Mouse (Mus musculus): ENCODE results near the gene Sp9. TPM values are rescaled to one million over a fixed set of nuclear protein-coding genes. Genes with fewer than 3 reads are reported as not detected.

Gene Sp9
- polyA plus RNA-seq, 1 experiment from 2014 or later = not detected

DNA sequence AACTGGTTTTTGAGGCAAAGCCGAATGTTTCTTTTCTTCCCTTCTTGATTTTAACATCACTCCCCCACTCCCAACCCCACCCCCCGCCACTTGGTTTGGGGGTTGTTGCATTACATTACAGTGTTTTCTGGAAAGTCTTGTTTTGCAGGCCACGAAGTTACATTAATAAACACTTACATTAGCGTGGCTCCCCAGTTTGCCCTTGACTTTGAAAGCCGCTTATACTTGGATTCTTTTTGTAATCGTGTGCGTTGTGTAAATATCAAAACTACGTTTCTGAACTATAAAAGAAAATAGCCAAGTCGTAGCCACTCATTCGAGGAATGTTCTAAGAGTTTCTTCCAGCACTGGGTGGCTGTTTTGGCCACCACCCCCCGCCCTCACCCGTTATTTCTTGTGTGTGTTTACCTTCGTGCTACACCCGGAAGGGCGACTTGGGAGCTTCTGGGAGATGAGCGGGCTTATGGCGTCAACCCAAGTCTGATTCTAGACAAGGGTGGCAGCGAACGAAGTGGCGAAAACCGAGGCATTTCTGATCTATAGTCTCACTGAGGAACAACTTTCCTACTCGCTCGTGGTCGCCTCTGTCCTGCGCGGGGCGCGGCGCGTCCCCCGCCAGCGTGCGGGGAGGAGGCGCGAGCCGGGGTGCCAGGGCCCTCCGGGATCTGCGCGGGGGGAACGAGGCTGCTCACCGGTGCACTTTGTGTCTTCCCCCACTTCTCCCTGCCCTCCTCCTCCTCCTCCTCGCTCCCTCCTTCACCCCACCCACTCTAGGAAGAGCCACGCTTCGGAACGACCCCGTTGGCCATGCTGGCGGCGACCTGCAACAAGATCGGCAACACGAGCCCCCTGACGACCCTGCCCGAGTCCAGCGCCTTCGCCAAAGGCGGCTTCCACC is 875 bp downstream of the Sp9 start:
- no peak overlapping the region for H3K9ac ChIP-seq (ENCODE audit: low read depth, low read length)

DNA sequence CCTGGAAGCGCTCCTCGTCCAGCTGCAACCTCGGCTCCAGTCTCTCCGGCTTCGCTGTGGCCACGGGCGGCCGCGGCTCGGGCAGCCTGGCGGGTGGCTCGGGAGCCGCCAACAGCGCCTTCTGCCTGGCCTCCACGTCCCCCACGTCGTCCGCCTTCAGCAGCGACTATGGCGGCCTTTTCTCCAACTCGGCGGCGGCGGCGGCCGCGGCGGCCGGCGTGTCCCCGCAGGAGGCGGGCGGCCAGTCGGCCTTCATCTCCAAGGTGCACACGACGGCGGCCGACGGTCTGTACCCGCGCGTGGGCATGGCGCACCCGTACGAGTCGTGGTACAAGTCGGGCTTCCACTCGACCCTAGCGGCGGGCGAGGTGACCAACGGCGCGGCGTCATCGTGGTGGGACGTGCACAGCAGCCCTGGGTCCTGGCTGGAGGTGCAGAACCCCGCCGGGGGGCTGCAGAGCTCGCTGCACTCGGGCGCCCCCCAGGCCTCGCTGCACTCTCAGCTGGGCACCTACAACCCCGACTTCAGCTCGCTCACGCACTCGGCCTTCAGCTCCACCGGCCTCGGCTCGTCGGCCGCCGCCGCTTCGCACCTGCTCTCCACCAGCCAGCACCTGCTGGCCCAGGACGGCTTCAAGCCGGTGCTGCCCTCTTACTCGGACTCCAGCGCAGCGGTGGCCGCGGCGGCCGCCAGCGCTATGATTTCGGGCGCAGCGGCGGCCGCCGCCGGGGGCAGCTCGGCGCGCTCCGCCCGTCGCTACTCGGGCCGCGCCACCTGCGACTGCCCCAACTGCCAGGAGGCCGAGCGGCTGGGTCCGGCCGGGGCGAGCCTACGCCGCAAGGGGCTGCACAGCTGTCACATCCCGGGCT is 1.8 kb downstream of the Sp9 start:
- ATAC-seq (ENCODE audit: low read depth) = peak; percentile 17; the same call in 1 of the 2 replicates

More for the DNA sequence above, 875 bp downstream of the Sp9 start:
- Histone ChIP-seq H3K9me3 (replicated peaks; ENCODE audit: control insufficient read depth, low read length) (no peaks in the 10 kb centered on the region), H3K27ac (ENCODE audit: low read length) (no peak overlapping the region), H3K4me1 (ENCODE audit: control insufficient read depth, low read depth, low read length) (peaks cover 31% of the 10 kb centered on the region), H3K4me2 (ENCODE audit: low read depth, low read length) (peak overlapping the region; percentile 64), H3K36me3 (ENCODE audit: control insufficient read depth, insufficient read depth) (no peaks in the 10 kb centered on the region), H3K27me3 (ENCODE audit: control insufficient read depth, insufficient read depth, low read depth, low read length) (peaks cover 93% of the 10 kb centered on the region), H3K4me3 (ENCODE audit: low read depth, low read length) (peak overlapping the region; percentile 48)
- ATAC-seq (ENCODE audit: low read depth) = no peak
- 1% methylated on average over 53 of the region's 55 CpGs for WGBS (ENCODE audit: insufficient replicate concordance)

DNA sequence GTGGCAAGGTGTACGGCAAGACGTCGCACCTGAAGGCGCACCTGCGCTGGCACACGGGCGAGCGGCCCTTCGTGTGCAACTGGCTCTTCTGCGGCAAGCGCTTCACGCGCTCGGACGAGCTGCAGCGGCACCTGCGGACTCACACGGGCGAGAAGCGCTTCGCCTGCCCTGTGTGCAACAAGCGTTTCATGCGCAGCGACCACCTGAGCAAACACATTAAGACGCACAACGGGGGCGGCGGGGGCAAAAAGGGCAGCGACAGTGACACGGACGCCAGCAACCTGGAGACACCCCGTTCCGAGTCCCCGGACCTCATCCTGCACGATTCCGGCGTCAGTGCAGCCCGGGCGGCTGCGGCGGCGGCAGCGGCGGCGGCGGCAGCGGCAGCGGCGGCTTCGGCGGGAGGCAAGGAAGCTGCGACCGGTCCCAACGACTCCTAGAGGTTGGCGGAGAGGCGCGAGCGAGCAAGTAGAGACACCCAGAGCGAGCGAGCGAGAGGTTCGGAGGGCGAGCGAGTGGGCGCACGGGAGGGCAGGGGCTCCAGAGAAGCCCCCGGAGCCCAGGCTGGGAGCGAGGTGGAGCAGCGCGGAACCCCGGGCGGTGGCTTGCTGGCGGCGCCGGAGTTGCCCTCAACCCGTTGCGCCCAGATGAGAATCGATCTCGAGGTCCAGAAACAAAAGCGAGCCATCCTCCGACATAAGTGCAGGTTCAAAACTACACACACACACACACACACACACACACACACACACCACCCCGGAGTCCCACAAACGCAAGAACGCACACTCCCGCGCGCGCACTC is 2.6 kb downstream of the Sp9 start:
- Histone ChIP-seq H3K9me3 (replicated peaks; ENCODE audit: control insufficient read depth, low read length) (no peaks in the 10 kb centered on the region), H3K36me3 (ENCODE audit: control insufficient read depth, insufficient read depth) (no peaks in the 10 kb centered on the region), H3K4me3 (ENCODE audit: low read depth, low read length) (peak overlapping the region; percentile 48), H3K27me3 (ENCODE audit: control insufficient read depth, insufficient read depth, low read depth, low read length) (peaks cover 93% of the 10 kb centered on the region), H3K4me1 (ENCODE audit: control insufficient read depth, low read depth, low read length) (peaks cover 39% of the 10 kb centered on the region), H3K4me2 (ENCODE audit: low read depth, low read length) (peak overlapping the region; percentile 64), H3K27ac (ENCODE audit: low read length) (no peak overlapping the region), H3K9ac (ENCODE audit: low read depth, low read length) (no peak overlapping the region)
- no peak for ATAC-seq (ENCODE audit: low read depth)
- WGBS (ENCODE audit: insufficient replicate concordance) = under 1% methylated on average over 87 of the region's 88 CpGs

More for the DNA sequence above, 1.8 kb downstream of the Sp9 start:
- Histone ChIP-seq H3K4me2 (ENCODE audit: low read depth, low read length) (peak overlapping the region; percentile 64), H3K9ac (ENCODE audit: low read depth, low read length) (no peak overlapping the region), H3K4me1 (ENCODE audit: control insufficient read depth, low read depth, low read length) (peaks cover 32% of the 10 kb centered on the region), H3K4me3 (ENCODE audit: low read depth, low read length) (peak overlapping the region; percentile 48), H3K27me3 (ENCODE audit: control insufficient read depth, insufficient read depth, low read depth, low read length) (peaks cover 93% of the 10 kb centered on the region), H3K36me3 (ENCODE audit: control insufficient read depth, insufficient read depth) (no peaks in the 10 kb centered on the region), H3K27ac (ENCODE audit: low read length) (no peak overlapping the region), H3K9me3 (replicated peaks; ENCODE audit: control insufficient read depth, low read length) (no peaks in the 10 kb centered on the region)
- under 1% methylated on average over 108 of the region's 110 CpGs for WGBS (ENCODE audit: insufficient replicate concordance)

DNA sequence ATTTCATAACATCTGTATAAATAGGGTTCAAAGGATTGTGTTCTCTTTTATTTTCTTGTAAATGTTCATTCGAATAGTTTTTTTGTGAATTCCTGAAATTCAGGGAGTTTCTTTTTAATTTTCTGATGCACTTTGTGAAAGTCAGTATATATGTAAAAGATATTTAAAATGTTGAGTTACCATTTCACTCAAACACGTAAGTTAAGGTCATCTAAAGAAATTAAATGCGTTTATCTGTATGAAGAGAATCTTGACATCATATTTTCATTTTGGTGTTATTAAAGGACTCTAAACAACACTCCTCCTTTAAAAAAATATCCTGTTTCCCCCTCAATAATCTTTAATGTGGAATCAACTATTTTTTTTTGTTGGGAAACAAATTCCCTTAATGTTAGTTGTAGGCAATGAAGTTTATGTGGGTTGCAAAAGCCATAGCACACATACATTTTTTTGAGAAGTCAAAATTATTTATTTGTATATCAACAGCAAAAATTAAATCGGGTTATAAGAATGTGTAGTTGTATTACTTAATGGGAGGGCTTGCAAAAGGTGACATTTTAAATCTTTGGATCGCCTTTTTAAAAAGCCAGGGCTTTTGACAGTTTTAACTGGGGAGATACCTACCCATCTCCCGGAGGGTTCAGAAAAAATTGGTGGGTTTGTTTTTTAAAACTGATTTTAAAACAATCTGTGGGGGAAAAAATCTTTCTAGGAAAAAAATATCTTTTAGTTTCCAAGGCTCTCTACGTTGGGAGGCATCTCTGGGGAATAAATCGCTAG is 3.7 kb downstream of the Sp9 start:
- H3K4me1 ChIP-seq (ENCODE audit: control insufficient read depth, low read depth, low read length) = peaks cover 42% of the 10 kb centered on the region

GRCm38 (mm10) chr2:73276141-73276571 is 4.4 kb downstream of the Sp9 start:
- Histone ChIP-seq H3K27me3 (ENCODE audit: control insufficient read depth, insufficient read depth, low read depth, low read length) (peaks cover 92% of the 10 kb centered on the region), H3K4me1 (ENCODE audit: control insufficient read depth, low read depth, low read length) (peaks cover 45% of the 10 kb centered on the region)
- WGBS (ENCODE audit: insufficient replicate concordance) = under 1% methylated on average over 6 of the region's 6 CpGs

More for the DNA sequence above, 3.7 kb downstream of the Sp9 start:
- H3K9me3 ChIP-seq (replicated peaks; ENCODE audit: control insufficient read depth, low read length) = no peaks in the 10 kb centered on the region
- no peaks in the 10 kb centered on the region for H3K36me3 ChIP-seq (ENCODE audit: control insufficient read depth, insufficient read depth)
- H3K4me3 ChIP-seq (ENCODE audit: low read depth, low read length) = no peak overlapping the region
- 11% methylated on average over 8 of the region's 8 CpGs for WGBS (ENCODE audit: insufficient replicate concordance)
- no peak for ATAC-seq (ENCODE audit: low read depth)
- H3K4me2 ChIP-seq (ENCODE audit: low read depth, low read length) = no peak overlapping the region
- no peak overlapping the region for H3K27ac ChIP-seq (ENCODE audit: low read length)
- H3K9ac ChIP-seq (ENCODE audit: low read depth, low read length) = no peak overlapping the region
- peaks cover 92% of the 10 kb centered on the region for H3K27me3 ChIP-seq (ENCODE audit: control insufficient read depth, insufficient read depth, low read depth, low read length)

GRCm38 (mm10) chr2:73277021-73277708 is 5.4 kb downstream of the Sp9 start:
- Histone ChIP-seq H3K9me3 (replicated peaks; ENCODE audit: control insufficient read depth, low read length) (no peaks in the 10 kb centered on the region), H3K9ac (ENCODE audit: low read depth, low read length) (no peak overlapping the region), H3K4me3 (ENCODE audit: low read depth, low read length) (no peak overlapping the region), H3K4me1 (ENCODE audit: control insufficient read depth, low read depth, low read length) (peaks cover 41% of the 10 kb centered on the region), H3K4me2 (ENCODE audit: low read depth, low read length) (no peak overlapping the region), H3K27ac (ENCODE audit: low read length) (no peak overlapping the region), H3K36me3 (ENCODE audit: control insufficient read depth, insufficient read depth) (no peaks in the 10 kb centered on the region), H3K27me3 (ENCODE audit: control insufficient read depth, insufficient read depth, low read depth, low read length) (peaks cover 92% of the 10 kb centered on the region)
- ATAC-seq (ENCODE audit: low read depth) = no peak
- WGBS (ENCODE audit: insufficient replicate concordance) = 2% methylated on average over 38 of the region's 38 CpGs

More at GRCm38 (mm10) chr2:73276141-73276571, 4.4 kb downstream of the Sp9 start:
- H3K9ac ChIP-seq (ENCODE audit: low read depth, low read length) = no peak overlapping the region
- H3K27ac ChIP-seq (ENCODE audit: low read length) = no peak overlapping the region
- H3K9me3 ChIP-seq (replicated peaks; ENCODE audit: control insufficient read depth, low read length) = no peaks in the 10 kb centered on the region
- no peaks in the 10 kb centered on the region for H3K36me3 ChIP-seq (ENCODE audit: control insufficient read depth, insufficient read depth)
- no peak for ATAC-seq (ENCODE audit: low read depth)
- no peak overlapping the region for H3K4me2 ChIP-seq (ENCODE audit: low read depth, low read length)
- no peak overlapping the region for H3K4me3 ChIP-seq (ENCODE audit: low read depth, low read length)

DNA sequence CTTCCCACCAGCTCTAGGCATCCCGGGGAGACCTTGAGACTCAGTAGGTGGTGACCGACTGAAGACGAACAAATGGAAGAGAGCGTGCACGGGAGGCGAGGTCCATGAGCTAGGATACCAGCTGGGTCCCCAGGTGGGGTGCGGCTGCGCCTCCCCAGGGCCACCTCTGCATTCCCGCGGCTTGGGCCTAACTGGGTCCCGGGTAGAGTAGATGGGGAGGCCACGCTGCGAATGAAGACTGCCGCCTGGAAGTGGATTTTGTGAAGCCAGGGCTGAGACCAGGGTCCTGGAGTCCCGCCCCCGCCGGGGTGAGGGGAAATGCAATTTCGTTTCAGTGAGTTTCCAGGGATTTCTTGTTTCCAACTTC is 6.0 kb downstream of the Sp9 start:
- H3K27me3 ChIP-seq (ENCODE audit: control insufficient read depth, insufficient read depth, low read depth, low read length) = peaks cover 88% of the 10 kb centered on the region
- no peak overlapping the region for H3K4me3 ChIP-seq (ENCODE audit: low read depth, low read length)
- no peaks in the 10 kb centered on the region for H3K36me3 ChIP-seq (ENCODE audit: control insufficient read depth, insufficient read depth)
- WGBS (ENCODE audit: insufficient replicate concordance) = 3% methylated on average over 18 of the region's 18 CpGs
- no peak overlapping the region for H3K4me2 ChIP-seq (ENCODE audit: low read depth, low read length)
- no peaks in the 10 kb centered on the region for H3K9me3 ChIP-seq (replicated peaks; ENCODE audit: control insufficient read depth, low read length)
- H3K9ac ChIP-seq (ENCODE audit: low read depth, low read length) = no peak overlapping the region
- no peak overlapping the region for H3K27ac ChIP-seq (ENCODE audit: low read length)
- peaks cover 39% of the 10 kb centered on the region for H3K4me1 ChIP-seq (ENCODE audit: control insufficient read depth, low read depth, low read length)
- ATAC-seq (ENCODE audit: low read depth) = no peak
